Mouse (Mus musculus): ENCODE measurements around the gene Mpo.

The Mpo gene

DNA sequence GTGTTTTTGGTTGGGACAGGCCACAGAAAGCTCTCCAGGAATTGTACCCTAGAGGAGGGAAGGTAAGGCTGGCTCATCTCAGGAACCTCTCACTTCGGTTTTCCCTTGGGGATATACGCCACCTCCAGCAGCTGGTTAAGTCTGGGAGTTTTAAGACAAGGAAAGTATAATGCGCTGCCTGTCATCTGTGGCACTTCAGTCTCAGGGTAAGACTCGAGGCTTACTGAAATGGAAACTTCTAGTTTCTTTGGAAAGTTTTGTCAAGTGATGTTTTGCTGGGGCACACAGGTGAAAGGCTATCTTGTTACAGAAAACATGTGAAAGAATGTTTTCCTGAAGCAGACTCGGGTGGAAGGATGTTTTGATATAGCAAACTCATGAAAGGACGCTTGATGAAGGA, 14.1 kb downstream of the Mpo start:
- DNase-seq = no peak

DNA sequence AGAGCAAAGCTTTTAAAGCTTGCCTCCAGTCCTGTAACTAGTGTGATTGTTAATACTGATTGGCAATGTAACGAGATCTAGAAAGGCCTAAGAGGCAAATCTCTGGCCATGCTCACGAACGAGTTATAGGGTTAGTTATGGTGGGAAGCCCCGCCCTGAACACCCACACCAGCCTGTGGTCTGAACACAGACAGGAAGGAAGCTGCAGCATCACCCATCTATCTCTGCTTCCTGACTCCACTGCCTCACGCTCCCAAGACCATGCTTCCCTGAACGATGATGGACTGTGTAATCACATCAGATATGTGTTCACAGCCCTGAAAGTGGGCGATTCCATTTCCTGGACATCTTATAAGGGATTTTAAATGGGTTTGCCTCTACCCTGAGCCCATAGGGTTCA, 14.9 kb downstream of the Mpo start:
- no peak for DNase-seq

DNA sequence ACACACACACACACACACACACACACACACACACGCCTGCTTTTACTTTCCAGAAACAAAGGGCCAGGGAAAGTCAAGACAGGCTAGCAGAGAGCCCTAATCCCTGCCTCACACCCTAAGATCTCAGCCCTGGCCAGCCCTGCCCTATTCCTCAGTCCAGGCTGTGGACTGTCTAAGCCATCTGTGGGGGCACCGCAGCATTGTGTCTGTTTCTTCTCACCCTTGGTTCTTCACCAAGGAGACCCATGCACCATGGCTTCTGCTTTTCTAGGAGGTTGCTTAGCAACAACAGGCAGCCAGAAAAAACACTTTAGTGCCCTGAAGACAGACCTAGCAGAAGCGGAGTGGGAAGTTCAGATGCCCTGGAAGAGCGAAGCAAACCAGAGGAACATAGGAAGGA, 18.0 kb downstream of the Mpo start:
- DNase-seq = no peak

DNA sequence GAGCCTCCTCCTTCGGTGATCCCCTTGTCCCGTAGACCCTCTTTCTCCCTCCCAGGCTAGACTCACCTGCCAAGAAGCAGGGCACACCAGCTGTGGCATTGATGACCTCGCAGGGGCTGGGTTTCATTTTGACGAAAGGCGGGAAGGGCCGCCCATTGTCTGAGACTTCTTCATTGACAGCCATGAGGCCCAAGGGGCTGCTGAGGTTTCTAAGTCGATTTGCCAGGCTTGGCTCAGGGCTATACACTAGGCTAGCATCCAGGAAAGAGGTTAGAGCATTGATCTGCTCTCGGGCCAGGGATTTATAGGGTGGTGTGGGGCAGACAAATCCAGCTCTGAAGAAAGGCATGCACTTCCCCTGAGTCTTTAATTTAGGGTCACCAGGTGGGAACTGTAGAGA, 21.4 kb downstream of the Mpo start:
- no peak for DNase-seq

DNA sequence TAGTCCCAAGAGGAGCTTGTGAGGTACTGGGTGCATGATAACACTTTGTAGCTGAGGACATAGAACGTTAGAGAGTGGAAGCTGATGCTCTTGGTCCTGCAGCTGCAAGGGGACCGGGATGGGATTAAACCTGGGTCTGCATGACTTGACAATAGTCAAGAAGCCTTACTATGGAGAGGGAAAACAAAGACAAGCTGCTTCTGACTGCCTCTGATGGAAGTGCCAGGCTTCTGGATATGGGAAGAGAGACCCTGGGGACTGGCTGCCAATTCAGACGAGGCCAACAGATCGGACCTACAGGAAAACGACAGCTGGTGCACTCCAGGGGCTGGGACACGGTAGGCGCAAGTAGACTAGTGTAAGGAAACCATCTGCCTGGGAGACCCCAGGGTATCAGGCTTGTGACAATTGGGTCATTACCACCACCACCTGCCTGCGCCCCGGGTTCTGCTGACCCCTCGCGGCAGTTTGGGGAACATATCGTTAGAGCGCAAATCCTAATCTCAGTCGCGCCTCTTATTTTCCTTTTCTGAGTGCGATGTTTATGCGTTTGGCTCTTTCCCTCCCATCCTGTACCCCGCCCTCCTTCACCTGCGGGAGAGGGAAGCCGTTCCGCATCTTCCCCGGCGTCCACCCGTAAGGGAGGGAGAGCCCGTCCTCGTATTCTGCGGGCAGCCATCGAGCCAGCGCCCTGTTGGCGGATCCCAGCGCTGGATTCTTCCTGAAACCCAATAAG, 23.5 kb downstream of the Mpo start:
- DNase-seq = peak; percentile 72

DNA sequence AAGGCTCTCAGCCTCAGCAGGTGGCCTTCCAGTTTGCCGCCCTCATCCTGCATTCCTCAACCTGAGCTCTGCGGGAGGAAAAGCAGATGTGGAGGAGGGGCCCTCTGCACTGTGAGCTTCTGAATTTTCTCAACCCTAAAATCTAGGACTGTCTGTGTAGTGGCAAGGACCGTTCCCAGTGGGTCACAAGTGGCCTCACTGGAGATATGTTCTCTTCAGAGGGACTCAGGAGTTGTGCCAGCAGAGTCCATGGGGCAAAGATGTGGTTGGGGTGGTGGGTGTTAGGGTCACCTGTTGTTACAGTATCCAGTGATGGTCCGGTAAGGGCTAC, 24.0 kb downstream of the Mpo start:
- no peak for DNase-seq

DNA sequence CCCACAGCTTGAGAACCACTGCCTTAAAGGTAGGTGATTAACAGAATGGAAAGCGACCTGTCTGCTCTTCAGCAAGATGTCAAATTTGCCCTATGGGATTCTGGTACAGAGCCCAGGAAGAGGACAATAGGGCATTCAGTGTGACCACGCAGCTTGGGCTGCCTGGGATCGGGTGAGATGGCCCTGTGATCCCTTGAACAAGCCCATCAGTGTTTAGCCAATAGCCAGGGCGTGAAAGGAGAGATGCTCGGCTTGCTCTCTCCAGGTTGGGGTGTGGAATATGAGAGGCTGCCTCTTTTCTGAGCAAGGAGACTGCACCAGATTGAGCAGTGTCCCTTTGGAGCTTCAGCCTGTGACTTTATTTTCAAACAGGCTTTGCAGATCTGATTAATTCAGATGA, 28.1 kb downstream of the Mpo start:
- DNase-seq = no peak

DNA sequence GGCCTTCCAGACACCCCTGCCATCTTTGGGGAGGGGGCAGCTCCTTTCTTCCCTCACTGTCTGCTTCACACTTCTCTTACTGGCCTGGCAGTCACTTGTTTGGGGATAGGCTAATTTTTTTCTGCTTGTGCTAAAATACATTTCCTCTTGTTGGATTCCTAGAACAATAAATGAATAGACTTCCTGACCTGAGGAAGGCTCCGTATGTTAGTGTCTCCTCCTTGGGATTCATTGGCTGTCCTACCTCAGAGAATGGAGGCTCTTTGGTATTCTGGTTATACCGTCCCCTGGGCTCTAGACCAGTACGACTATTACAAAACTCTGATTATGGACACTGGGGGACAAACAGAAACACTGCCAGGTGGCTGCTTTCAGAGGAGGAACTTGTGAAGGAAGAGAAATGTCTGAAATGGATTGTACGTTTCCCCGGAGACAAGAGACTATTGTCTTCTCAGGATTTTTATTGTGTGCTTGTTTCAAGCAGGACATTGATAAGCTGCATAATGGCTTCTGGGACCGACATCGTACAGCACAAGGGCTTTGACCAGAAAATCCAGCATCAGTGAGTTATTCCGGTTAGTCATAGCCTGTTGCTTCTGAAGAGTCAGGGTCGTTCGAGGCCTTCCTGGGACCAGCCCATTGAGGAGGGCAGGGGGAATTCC, 35.0 kb downstream of the Mpo start, which contains the start of gene Lpo:
Lpo (minus strand) TSS at position 51 of the 662 bp plus-strand sequence.
- no peak for DNase-seq

DNA sequence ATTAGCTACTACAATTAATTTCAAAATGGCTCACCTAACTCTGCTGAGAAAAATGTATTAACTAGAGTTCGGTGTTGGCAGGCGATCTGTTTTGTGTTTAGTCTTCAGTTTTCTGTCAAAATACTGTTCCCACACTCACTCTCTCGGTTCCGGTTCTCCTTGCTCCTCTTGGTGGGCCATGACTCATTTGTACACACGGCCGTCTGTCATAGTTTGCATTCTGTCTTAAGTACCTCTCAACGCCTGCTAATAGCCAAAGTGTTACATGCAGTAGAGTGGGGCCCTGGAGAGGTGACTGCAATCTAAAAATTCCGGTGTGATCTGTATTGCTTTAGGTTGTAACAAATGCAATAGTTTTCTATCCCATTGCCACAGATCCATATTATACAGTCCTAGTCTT, 47.3 kb downstream of the Mpo start:
- no peak for DNase-seq

DNA sequence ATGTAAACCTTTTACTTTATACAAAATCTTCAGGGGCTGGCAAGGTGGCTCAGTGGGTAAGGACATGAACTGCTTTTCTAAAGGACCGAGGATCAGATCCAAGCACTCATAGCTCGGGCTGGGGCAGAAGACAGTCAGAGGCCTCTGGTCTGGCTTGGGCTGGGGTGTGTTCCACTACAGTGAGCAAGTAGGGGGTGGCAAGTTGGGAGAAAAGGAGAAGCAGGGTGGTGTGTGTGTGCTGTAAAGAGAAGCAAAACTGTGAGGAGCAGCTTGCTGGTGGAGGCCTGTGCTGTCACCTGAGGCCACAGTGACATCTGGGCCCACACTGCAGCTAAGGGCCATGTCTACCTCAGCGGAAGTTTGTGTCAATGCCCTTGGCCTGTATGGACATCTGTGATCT, 48.1 kb downstream of the Mpo start:
- no peak for DNase-seq

DNA sequence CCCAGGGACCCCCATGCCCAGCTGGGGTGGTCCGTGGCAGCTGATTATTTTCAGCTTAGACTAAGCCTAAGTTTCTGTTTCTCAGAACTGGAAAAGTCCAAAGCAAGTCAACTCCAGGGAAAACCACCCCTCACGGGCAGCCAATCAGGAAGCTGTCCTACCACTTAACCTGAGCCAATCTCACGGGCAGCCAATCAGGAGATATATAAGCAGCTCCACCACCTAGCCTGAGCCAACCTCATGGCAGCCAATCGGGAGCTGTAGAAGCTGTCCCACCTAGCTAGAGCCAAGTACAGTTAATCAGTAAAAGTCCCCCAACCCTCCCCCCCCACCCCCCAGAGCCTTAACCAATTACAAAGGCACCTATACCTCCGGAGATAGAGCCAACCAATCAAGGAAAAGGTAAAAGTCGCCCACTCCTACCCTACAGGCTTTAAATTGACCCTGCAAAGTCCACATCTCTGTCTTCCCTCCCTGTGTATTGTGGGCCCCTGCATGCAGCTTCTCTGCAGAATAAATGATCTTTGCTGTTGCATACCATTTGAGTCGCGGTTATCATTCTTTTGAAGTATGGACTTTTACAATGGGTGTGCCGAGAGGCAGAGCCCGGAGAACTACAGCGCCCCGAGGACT, 53.7 kb downstream of the Mpo start:
- no peak for DNase-seq

DNA sequence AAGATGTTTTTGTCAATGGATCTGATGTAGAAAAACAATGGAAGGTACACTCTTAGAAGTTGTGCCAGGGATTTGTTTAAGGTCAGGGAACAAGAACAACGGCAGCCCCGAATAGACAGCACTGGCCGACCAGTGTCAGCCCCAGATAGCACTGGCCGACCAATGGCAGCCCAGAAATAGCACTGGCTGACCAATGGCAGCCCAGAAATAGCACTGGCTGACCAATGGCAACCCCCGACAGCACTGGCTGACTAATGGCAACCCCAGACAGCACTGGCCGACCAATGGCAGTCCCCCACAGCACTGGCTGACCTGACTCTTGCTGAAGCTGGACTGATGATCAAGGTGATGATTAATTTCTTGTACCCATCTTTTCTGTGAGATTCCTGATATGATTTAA, 54.5 kb downstream of the Mpo start:
- no peak for DNase-seq

DNA sequence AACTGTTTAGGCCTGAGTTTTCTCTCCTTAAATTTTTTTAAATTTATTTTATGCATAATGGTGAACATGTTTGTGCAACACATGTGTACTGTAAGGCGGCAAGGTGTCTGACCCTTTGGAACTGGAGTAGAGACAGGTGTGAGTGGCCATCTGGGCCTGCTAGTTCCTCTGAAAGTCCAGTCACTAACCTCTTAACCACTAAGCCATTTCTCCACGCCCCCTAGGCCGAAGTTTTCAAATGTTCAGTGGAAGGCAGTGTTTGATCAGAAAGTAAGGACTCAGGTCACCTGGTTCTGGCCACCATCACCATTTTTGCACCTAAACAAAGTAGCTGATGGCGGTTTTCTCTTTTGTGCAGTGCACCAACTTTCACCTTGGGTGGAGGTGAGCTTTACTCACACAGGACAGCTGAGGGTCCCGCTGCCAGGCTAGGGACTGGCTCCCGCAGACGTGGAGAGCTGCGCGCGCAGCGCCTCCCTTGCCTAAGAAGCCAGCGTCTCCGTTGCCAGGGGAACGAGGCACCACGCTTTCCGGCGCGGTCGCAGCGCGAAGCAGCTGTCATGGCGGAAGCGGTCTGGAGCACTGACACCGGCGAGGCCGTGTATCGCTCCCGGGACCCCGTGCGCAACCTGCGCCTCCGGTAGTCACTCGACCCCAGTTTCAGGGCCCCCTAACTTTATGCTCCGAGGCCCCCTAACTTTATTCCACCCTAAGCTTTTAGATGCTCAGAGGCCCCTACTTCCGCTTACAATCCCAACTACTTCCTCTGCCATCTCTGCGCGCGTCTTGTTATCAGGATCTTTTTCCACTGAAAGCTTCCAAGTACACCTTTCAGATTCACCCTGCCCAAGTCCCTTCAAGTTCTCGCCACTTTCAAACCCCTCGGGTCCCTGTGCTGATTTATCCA, 59.6 kb downstream of the Mpo start, which contains the start of gene Mks1:
Mks1 (plus strand) TSS at position 526 of the 907 bp plus-strand sequence.
- DNase-seq = peak; percentile 82

DNA sequence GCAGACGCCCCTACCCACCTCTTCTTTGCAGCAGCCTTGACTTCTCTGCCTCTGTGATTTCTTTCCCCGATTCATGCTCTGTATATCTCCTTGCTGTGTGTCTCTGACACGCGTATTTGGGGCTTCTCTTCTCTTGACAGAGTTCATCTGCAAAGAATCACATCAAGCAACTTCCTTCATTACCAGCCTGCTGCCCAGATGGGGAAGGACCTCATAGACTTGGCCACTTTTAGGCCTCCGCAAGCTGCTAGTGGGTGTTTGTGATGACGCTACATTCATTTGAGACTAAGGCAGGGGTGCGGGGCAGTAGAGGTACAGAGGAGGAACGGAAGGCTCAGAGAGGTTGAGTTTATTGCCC, 60.2 kb downstream of the Mpo start:
- DNase-seq = peak; percentile 12

Measured in cerebellum, adult 8-10 months (tissue).